Mouse (Mus musculus): ENCODE data around the gene Aamp. TPM values are rescaled to one million over a fixed set of nuclear protein-coding genes. Genes with fewer than 3 reads are reported as not detected.

Aamp gene
- polyA plus RNA-seq, 1 experiment from 2014 or later, result 247 TPM

- no peaks in the 10 kb centered on the region for H3K27me3 ChIP-seq
- 81% methylated on average over 6 of the region's 6 CpGs for WGBS
- ATAC-seq (ENCODE audit: insufficient number of reproducible peaks, low FRiP score, low TSS enrichment, low read depth), result no peak
- H3K9ac ChIP-seq, result no peak overlapping the region
- H3K9me3 ChIP-seq (replicated peaks), result no peaks in the 10 kb centered on the region
- H3K4me1 ChIP-seq, result peaks cover 65% of the 10 kb centered on the region
- H3K36me3 ChIP-seq, result no peaks in the 10 kb centered on the region
- no peak overlapping the region; the same call in 1 of the 2 replicates for H3K27ac ChIP-seq (replicated peaks)
- H3K4me2 ChIP-seq (replicated peaks), result no peak overlapping the region
- no peak overlapping the region for H3K4me3 ChIP-seq (replicated peaks)
These were observed 16.0 kb upstream of the Aamp start for GRCm38 (mm10) chr1:74300347-74301110.

- no peak overlapping the region for H3K4me2 ChIP-seq (replicated peaks)
- H3K4me1 ChIP-seq, result peaks cover 74% of the 10 kb centered on the region
- H3K9me3 ChIP-seq (replicated peaks), result no peaks in the 10 kb centered on the region
- no peak for ATAC-seq (ENCODE audit: insufficient number of reproducible peaks, low FRiP score, low TSS enrichment, low read depth)
- H3K27ac ChIP-seq (replicated peaks), result peak overlapping the region; percentile 99
- peaks cover 4% of the 10 kb centered on the region for H3K36me3 ChIP-seq
- 56% methylated on average over 5 of the region's 5 CpGs for WGBS
- no peak overlapping the region for H3K4me3 ChIP-seq (replicated peaks)
- no peaks in the 10 kb centered on the region for H3K27me3 ChIP-seq
- H3K9ac ChIP-seq, result no peak overlapping the region
These were observed 14.5 kb upstream of the Aamp start for GRCm38 (mm10) chr1:74298996-74299395.

DNA sequence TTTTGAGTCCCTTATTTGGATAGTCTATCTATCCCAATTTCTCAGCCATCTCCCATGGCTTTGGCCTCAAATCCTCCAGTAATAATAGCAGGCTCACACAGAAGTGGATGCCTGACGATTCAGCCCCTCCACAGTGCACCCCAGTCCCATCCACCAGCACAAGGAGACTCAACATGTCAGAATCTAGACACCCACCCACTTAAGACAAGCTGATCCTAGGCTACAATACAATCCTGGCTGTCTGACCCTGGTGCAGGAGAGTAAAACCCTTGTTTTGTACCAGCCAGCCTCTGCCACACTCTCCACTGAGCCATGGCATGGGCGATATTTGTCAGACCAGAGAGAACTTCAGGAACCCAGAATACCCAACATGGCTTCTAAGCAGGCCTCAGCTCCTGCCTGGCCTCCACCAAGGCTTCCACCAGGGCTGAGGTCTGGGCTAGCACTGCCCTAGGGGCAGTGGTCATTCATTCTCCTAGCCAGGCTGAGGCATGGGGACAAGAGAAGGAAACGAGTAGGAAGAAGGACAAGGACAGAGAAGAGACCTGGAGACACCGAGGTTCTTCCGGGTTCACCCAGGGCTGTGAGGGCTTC, 13.7 kb upstream of the Aamp start:
- WGBS, result 81% methylated on average over 5 of the region's 5 CpGs
- H3K4me3 ChIP-seq (replicated peaks), result no peak overlapping the region
- no peak overlapping the region for H3K4me2 ChIP-seq (replicated peaks)
- H3K9ac ChIP-seq, result no peak overlapping the region
- H3K4me1 ChIP-seq, result peaks cover 74% of the 10 kb centered on the region
- no peak for ATAC-seq (ENCODE audit: insufficient number of reproducible peaks, low FRiP score, low TSS enrichment, low read depth)
- peaks cover 10% of the 10 kb centered on the region for H3K36me3 ChIP-seq
- no peaks in the 10 kb centered on the region for H3K9me3 ChIP-seq (replicated peaks)
- no peaks in the 10 kb centered on the region for H3K27me3 ChIP-seq
- H3K27ac ChIP-seq (replicated peaks), result peak overlapping the region; percentile 99; the same call in 1 of the 2 replicates

DNA sequence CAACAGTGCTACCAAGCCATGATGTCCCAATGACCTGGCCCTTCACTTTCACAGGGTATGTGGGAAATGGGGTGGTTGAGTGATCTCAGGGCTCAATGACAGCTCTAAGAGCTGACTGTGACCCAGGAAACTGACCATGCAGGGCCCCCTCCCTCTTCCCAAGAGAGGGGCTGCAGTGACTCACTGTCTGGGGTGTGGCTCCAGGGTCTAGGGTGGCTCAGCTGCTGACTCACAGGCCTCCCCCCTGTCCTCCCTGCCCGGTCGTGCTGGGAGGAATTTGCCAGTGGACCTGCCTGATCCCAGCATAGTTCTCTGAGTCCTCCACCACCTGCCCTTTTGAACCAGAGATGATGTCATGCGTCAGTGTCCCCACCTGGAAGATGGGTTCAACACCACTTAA, 12.7 kb upstream of the Aamp start:
- no peaks in the 10 kb centered on the region for H3K9me3 ChIP-seq (replicated peaks)
- no peak overlapping the region for H3K4me3 ChIP-seq (replicated peaks)
- no peak overlapping the region for H3K9ac ChIP-seq
- no peaks in the 10 kb centered on the region for H3K27me3 ChIP-seq
- H3K27ac ChIP-seq (replicated peaks), result peak overlapping the region; percentile 99
- peaks cover 66% of the 10 kb centered on the region for H3K4me1 ChIP-seq
- peaks cover 20% of the 10 kb centered on the region for H3K36me3 ChIP-seq
- H3K4me2 ChIP-seq (replicated peaks), result 0 out of 2 replicates have a peak overlapping the region, but pooled peaks have one; percentile 43
- WGBS, result 50% methylated on average over 3 of the region's 3 CpGs
- no peak for ATAC-seq (ENCODE audit: insufficient number of reproducible peaks, low FRiP score, low TSS enrichment, low read depth)

DNA sequence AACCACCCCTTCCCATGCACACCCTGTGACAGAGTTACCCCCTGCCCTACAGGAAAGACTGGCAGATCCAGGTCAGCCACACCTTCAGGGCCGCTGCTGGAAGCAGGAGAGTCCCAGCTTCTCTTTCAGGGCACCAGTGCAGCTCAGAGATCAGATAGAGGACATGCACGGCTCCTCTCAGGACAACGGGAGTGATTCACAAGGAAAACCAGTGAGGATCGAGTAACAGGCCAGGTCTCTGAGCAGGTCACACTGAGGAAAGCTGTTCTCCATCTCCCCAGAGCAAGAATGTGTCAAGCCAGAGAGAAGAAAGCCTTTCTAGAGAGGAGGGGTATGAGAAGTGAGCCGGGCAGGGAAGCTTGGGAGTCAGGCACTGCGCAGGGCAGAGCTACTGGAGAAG, 11.9 kb upstream of the Aamp start:
- peak overlapping the region; percentile 43 for H3K4me2 ChIP-seq (replicated peaks)
- H3K9me3 ChIP-seq (replicated peaks), result no peaks in the 10 kb centered on the region
- 27% methylated on average over 6 of the region's 6 CpGs for WGBS
- ATAC-seq (ENCODE audit: insufficient number of reproducible peaks, low FRiP score, low TSS enrichment, low read depth), result no peak
- H3K9ac ChIP-seq, result peak overlapping the region; percentile 21; the same call in 1 of the 2 replicates
- H3K27ac ChIP-seq (replicated peaks), result peak overlapping the region; percentile 99
- peak overlapping the region; percentile 17; the same call in 1 of the 2 replicates for H3K4me3 ChIP-seq (replicated peaks)
- peaks cover 58% of the 10 kb centered on the region for H3K4me1 ChIP-seq
- H3K27me3 ChIP-seq, result no peaks in the 10 kb centered on the region
- peaks cover 27% of the 10 kb centered on the region for H3K36me3 ChIP-seq

- H3K4me3 ChIP-seq (replicated peaks), result peak overlapping the region; percentile 17; the same call in 1 of the 2 replicates
- peaks cover 52% of the 10 kb centered on the region for H3K4me1 ChIP-seq
- peak overlapping the region; percentile 43 for H3K4me2 ChIP-seq (replicated peaks)
- peak overlapping the region; percentile 99 for H3K27ac ChIP-seq (replicated peaks)
- peaks cover 34% of the 10 kb centered on the region for H3K36me3 ChIP-seq
- ATAC-seq (ENCODE audit: insufficient number of reproducible peaks, low FRiP score, low TSS enrichment, low read depth), result peak; percentile 91
- H3K27me3 ChIP-seq, result no peaks in the 10 kb centered on the region
- 9% methylated on average over 9 of the region's 9 CpGs for WGBS
- H3K9ac ChIP-seq, result peak overlapping the region; percentile 21; the same call in 1 of the 2 replicates
- H3K9me3 ChIP-seq (replicated peaks), result no peaks in the 10 kb centered on the region
These were observed 11.1 kb upstream of the Aamp start for GRCm38 (mm10) chr1:74295456-74296171.

- Histone ChIP-seq H3K9ac (no peak overlapping the region), H3K4me1 (peaks cover 56% of the 10 kb centered on the region)
- no peak for ATAC-seq (ENCODE audit: insufficient number of reproducible peaks, low FRiP score, low TSS enrichment, low read depth)
These were observed 10.4 kb upstream of the Aamp start for GRCm38 (mm10) chr1:74294733-74295455.

GRCm38 (mm10) chr1:74294090-74294643, 9.6 kb upstream of the Aamp start:
- Histone ChIP-seq H3K36me3 (peaks cover 48% of the 10 kb centered on the region), H3K4me2 (replicated peaks) (no peak overlapping the region), H3K4me3 (replicated peaks) (no peak overlapping the region), H3K27ac (replicated peaks) (no peak overlapping the region), H3K9me3 (replicated peaks) (no peaks in the 10 kb centered on the region), H3K27me3 (no peaks in the 10 kb centered on the region), H3K4me1 (peaks cover 49% of the 10 kb centered on the region), H3K9ac (no peak overlapping the region)
- 92% methylated on average over 3 of the region's 3 CpGs for WGBS
- no peak for ATAC-seq (ENCODE audit: insufficient number of reproducible peaks, low FRiP score, low TSS enrichment, low read depth)

More at GRCm38 (mm10) chr1:74294733-74295455, 10.4 kb upstream of the Aamp start:
- H3K36me3 ChIP-seq, result peaks cover 41% of the 10 kb centered on the region
- H3K27ac ChIP-seq (replicated peaks), result peak overlapping the region; percentile 99
- H3K27me3 ChIP-seq, result no peaks in the 10 kb centered on the region
- 82% methylated on average over 6 of the region's 6 CpGs for WGBS
- H3K9me3 ChIP-seq (replicated peaks), result no peaks in the 10 kb centered on the region
- no peak overlapping the region for H3K4me3 ChIP-seq (replicated peaks)
- peak overlapping the region; percentile 43 for H3K4me2 ChIP-seq (replicated peaks)

- H3K27ac ChIP-seq (replicated peaks), result peak overlapping the region; percentile 41; the same call in 1 of the 2 replicates
- H3K4me2 ChIP-seq (replicated peaks), result no peak overlapping the region
- H3K4me1 ChIP-seq, result peaks cover 48% of the 10 kb centered on the region
- H3K27me3 ChIP-seq, result no peaks in the 10 kb centered on the region
- no peak overlapping the region for H3K9ac ChIP-seq
- no peak for ATAC-seq (ENCODE audit: insufficient number of reproducible peaks, low FRiP score, low TSS enrichment, low read depth)
- peaks cover 56% of the 10 kb centered on the region for H3K36me3 ChIP-seq
- H3K4me3 ChIP-seq (replicated peaks), result no peak overlapping the region
- H3K9me3 ChIP-seq (replicated peaks), result no peaks in the 10 kb centered on the region
- 86% methylated on average over 8 of the region's 8 CpGs for WGBS
These were observed 8.9 kb upstream of the Aamp start for GRCm38 (mm10) chr1:74293306-74293960.

GRCm38 (mm10) chr1:74292331-74293020, 7.9 kb upstream of the Aamp start:
- ATAC-seq (ENCODE audit: insufficient number of reproducible peaks, low FRiP score, low TSS enrichment, low read depth), result no peak
- WGBS, result 86% methylated on average over 11 of the region's 11 CpGs
- peaks cover 56% of the 10 kb centered on the region for H3K36me3 ChIP-seq
- no peak overlapping the region for H3K27ac ChIP-seq (replicated peaks)
- no peak overlapping the region for H3K4me2 ChIP-seq (replicated peaks)
- peaks cover 43% of the 10 kb centered on the region for H3K4me1 ChIP-seq
- no peak overlapping the region for H3K4me3 ChIP-seq (replicated peaks)
- no peak overlapping the region for H3K9ac ChIP-seq
- H3K9me3 ChIP-seq (replicated peaks), result no peaks in the 10 kb centered on the region
- no peaks in the 10 kb centered on the region for H3K27me3 ChIP-seq

Data from embryonic facial prominence, embryonic 15.5 days (tissue).